Mouse (Mus musculus): ENCODE data around the gene Bsn. TPM values are rescaled to one million over a fixed set of nuclear protein-coding genes. Genes with fewer than 3 reads are reported as not detected.
A peak's percentile ranks its signal among the peaks of the same experiment; 100 is the strongest.

The Bsn gene
- polyA plus RNA-seq, 1 experiment from 2014 or later = 5.4 TPM

DNA sequence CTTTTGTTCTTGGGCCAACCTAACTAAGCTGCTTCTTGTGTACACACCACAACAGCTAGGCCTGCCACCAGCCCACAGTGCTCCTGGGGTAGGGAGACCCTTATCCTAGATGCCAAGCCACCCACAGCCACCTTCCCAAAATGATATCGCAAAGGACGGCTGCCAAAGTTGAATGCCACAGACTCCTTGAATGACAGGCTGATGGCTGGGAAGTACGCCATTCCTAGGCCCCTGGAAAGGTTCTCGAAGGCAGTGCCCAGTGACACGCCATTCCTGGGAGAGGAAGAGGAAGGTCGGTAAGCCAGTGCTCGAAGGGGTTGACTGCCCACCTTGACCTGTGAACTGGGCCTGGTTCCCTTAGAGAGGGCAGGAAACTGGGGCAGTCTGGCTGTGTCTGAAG, 120.7 kb downstream of the Bsn start:
- Histone ChIP-seq H3K9me3 (replicated peaks) (no peaks in the 10 kb centered on the region), H3K4me3 (no peak overlapping the region), H3K9ac (no peak overlapping the region), H3K4me2 (replicated peaks) (no peak overlapping the region), H3K4me1 (no peaks in the 10 kb centered on the region), H3K36me3 (peaks cover 35% of the 10 kb centered on the region), H3K27me3 (no peaks in the 10 kb centered on the region), H3K27ac (no peak overlapping the region)
- WGBS = 91% methylated on average over 7 of the region's 7 CpGs
- ATAC-seq (ENCODE audit: low FRiP score) = no peak

DNA sequence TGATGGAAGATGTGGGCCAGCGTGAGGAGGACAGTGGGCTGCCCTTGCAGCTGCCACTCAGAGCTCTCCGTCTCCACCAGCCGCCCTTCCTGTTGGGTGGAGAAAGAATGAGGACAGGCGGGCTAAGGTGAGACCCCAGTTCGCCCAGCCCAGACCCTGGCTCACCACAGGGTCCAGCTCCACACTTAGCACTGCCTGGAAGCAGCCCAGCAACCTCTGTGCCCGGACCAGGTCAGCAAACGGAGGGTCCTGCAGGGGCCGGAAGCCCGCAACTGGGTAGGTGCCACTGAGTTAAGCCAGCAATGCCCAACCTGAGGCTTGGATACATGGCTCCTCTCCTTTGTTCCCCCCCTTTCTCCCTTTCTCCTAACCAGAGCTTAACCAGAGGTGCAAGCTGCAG, 121.2 kb downstream of the Bsn start:
- Histone ChIP-seq H3K4me1 (no peaks in the 10 kb centered on the region), H3K9ac (no peak overlapping the region), H3K27me3 (no peaks in the 10 kb centered on the region), H3K36me3 (peaks cover 39% of the 10 kb centered on the region), H3K4me2 (replicated peaks) (no peak overlapping the region), H3K4me3 (no peak overlapping the region), H3K27ac (no peak overlapping the region), H3K9me3 (replicated peaks) (no peaks in the 10 kb centered on the region)
- 93% methylated on average over 9 of the region's 9 CpGs for WGBS
- ATAC-seq (ENCODE audit: low FRiP score) = no peak

DNA sequence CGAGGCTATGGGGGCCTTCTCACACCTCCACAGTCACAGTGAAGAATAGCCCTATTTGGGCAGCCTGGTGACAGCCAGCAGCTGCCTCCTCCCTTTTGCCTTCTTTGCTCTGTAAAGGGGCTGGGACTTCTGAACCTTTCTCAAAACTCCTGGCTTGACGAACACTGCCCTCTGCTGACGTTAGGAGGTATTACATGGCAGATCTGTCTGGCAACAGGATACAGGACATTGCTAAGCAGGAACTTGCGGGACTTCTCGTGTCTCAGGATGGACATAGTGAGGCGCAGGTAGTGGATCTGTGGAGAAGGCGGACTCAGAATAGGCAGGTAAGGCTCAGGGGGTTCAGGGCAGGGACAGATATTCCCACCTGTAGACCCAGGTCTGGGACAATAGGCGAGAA, 122.3 kb downstream of the Bsn start:
- peak; percentile 42 for ATAC-seq (ENCODE audit: low FRiP score)
- Histone ChIP-seq H3K9me3 (replicated peaks) (no peaks in the 10 kb centered on the region), H3K4me1 (no peaks in the 10 kb centered on the region), H3K27ac (no peak overlapping the region), H3K4me2 (replicated peaks) (no peak overlapping the region), H3K36me3 (peaks cover 47% of the 10 kb centered on the region), H3K27me3 (no peaks in the 10 kb centered on the region), H3K9ac (no peak overlapping the region; the same call in 1 of the 2 replicates), H3K4me3 (no peak overlapping the region)
- WGBS = 24% methylated on average over 8 of the region's 8 CpGs

DNA sequence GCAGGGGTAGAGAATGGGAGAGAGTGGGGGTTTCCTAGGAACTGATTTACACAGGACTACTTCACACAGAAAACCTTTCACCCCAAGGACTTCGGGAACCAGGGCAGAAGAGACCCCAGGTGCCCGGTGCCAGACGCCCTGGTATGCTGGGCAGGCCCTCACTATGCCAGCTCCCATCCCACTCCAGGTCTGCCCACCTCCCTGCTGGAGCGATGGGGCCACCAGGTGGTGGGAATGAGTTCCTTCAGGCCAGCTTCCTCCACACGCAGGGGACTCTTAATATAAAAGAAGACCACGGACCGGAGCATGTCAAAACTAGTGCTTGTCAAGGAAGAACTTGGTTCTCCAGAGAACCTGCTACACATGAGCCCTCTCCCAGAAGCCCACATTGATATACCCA, 123.0 kb downstream of the Bsn start:
- peaks cover 51% of the 10 kb centered on the region for H3K36me3 ChIP-seq
- H3K9me3 ChIP-seq (replicated peaks) = no peaks in the 10 kb centered on the region
- H3K27me3 ChIP-seq = no peaks in the 10 kb centered on the region
- no peak overlapping the region for H3K4me2 ChIP-seq (replicated peaks)
- H3K27ac ChIP-seq = no peak overlapping the region
- H3K4me3 ChIP-seq = no peak overlapping the region
- ATAC-seq (ENCODE audit: low FRiP score) = no peak
- no peaks in the 10 kb centered on the region for H3K4me1 ChIP-seq
- H3K9ac ChIP-seq = no peak overlapping the region
- 83% methylated on average over 7 of the region's 7 CpGs for WGBS

DNA sequence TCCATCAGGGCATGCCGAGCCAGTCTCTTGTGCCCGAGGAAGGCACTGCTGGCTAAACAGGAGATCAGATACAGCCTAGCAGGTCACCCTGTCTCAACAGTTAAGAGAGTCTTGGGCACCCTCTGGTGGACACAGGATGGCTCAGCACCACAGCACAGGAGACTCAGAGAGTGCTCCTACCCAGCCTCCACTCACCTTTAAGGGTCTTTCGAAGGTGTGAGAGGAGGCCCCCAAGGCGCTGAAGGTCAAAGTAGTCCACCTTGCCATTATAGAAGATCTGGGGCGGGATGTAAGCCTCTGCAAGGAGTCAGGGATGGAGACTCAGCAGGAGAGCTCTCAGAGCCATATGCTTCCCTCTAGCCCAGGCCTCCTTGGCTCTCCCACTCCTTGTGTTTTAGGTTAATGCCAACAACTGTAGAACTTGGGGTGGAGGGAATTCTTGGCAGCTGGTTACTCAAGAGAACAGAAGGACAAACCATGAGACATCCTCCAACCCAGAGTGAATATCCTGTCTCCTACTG, 124.6 kb downstream of the Bsn start:
- 50% methylated on average over 5 of the region's 5 CpGs for WGBS
- Histone ChIP-seq H3K27ac (no peak overlapping the region), H3K4me2 (replicated peaks) (no peak overlapping the region), H3K4me1 (no peaks in the 10 kb centered on the region), H3K36me3 (peaks cover 48% of the 10 kb centered on the region), H3K4me3 (no peak overlapping the region), H3K9me3 (replicated peaks) (no peaks in the 10 kb centered on the region), H3K27me3 (no peaks in the 10 kb centered on the region), H3K9ac (no peak overlapping the region)
- no peak for ATAC-seq (ENCODE audit: low FRiP score)

DNA sequence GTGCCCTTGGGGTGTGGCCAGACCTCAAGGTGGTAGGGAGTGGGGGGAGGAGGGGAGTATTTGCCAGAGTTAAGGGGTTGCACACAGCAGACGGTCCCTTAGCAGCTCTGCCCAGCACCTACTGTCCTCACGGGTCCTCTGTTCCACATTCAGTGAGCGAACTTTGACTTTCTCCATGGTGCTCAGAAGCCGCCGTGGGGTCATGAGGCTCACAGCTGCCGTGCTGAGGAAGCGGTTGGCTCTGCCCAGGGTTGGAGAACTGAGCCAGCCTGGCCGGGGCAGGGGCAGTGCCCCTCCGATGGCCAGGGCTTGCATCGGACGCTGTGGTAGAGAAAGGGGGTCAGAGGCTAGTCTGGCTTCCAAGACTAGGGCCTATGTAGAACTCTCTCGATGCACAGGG, 126.8 kb downstream of the Bsn start:
- Histone ChIP-seq H3K9ac (no peak overlapping the region), H3K4me2 (replicated peaks) (no peak overlapping the region), H3K36me3 (peaks cover 58% of the 10 kb centered on the region), H3K27ac (no peak overlapping the region), H3K4me1 (no peaks in the 10 kb centered on the region), H3K27me3 (no peaks in the 10 kb centered on the region), H3K4me3 (no peak overlapping the region), H3K9me3 (replicated peaks) (no peaks in the 10 kb centered on the region)
- ATAC-seq (ENCODE audit: low FRiP score) = no peak
- 87% methylated on average over 12 of the region's 12 CpGs for WGBS

DNA sequence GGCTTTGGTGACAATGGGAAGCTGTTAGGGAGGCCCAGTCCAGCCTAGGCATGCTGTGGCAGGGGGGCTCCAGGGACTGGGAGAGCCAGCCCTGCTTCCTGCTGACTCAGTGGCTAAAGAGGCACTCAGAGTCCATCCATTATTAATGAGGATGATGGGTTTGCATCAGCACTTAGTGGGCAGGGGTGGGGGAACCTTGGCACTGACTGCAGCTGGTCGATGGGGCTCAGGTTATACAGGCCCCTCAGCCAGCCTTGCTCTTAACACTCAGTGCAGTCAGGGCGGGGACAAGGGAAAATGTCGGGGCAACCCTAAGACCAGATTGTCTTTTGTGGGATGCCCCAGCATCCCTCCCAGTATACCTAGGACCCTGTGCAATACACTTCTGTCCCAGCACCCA, 128.0 kb downstream of the Bsn start:
- H3K27me3 ChIP-seq = no peaks in the 10 kb centered on the region
- no peak overlapping the region for H3K4me3 ChIP-seq
- no peaks in the 10 kb centered on the region for H3K9me3 ChIP-seq (replicated peaks)
- WGBS = 86% methylated on average over 3 of the region's 3 CpGs
- no peak overlapping the region for H3K9ac ChIP-seq
- H3K4me2 ChIP-seq (replicated peaks) = no peak overlapping the region
- ATAC-seq (ENCODE audit: low FRiP score) = 0 out of 2 replicates have a peak, but pooled peaks have one; percentile 23
- peaks cover 70% of the 10 kb centered on the region for H3K36me3 ChIP-seq
- H3K4me1 ChIP-seq = no peaks in the 10 kb centered on the region
- 0 out of 2 replicates have a peak overlapping the region, but pooled peaks have one; percentile 12 for H3K27ac ChIP-seq

DNA sequence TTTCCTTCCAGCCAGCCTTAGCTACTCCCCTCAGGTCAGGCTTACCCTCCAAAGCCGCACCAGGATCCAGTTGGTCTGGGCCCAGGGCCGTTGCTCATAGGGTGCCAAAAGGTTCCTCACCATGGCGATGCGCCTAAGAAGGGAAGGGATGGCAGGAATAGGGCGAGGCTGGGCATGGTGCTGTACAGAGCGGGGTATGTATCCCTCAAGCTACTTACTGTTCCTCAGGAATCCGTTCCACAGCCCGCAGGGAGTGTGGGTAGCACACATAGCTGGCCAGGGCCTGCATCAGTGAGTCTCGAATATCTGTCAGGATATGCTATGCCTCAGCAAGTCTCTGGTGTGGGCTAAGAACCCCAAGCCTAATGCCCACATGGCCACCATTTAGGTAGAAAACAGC, 131.9 kb downstream of the Bsn start:
- WGBS = 96% methylated on average over 9 of the region's 9 CpGs
- H3K36me3 ChIP-seq = peaks cover 86% of the 10 kb centered on the region
- H3K4me3 ChIP-seq = no peak overlapping the region

DNA sequence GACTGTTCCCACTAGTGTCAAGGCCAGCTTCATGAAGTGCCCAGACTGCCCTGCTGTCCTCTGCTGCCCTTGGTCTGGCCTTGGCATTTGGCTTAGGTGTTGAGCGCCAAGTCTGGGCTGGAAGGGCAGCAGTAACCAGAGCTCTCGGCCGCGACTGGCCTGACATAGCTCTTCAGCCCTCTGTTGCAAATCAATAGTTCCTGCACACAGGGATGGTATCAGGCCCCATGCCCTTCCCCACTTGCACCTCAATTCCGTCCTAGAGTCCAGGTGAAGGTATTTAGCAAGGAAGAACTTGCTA, 133.0 kb downstream of the Bsn start:
- no peak overlapping the region for H3K9ac ChIP-seq
- no peak overlapping the region for H3K27ac ChIP-seq
- H3K4me2 ChIP-seq (replicated peaks) = no peak overlapping the region
- WGBS = 87% methylated on average over 5 of the region's 5 CpGs
- H3K4me1 ChIP-seq = peaks cover 6% of the 10 kb centered on the region; the same call in 1 of the 2 replicates
- no peak for ATAC-seq (ENCODE audit: low FRiP score)
- H3K9me3 ChIP-seq (replicated peaks) = no peaks in the 10 kb centered on the region
- H3K4me3 ChIP-seq = no peak overlapping the region
- H3K27me3 ChIP-seq = no peaks in the 10 kb centered on the region
- H3K36me3 ChIP-seq = peaks cover 77% of the 10 kb centered on the region

More for the DNA sequence above, 131.9 kb downstream of the Bsn start:
- no peaks in the 10 kb centered on the region for H3K9me3 ChIP-seq (replicated peaks)
- H3K4me1 ChIP-seq = peaks cover 2% of the 10 kb centered on the region; the same call in 1 of the 2 replicates
- H3K9ac ChIP-seq = no peak overlapping the region; the same call in 1 of the 2 replicates
- H3K27me3 ChIP-seq = no peaks in the 10 kb centered on the region
- H3K27ac ChIP-seq = no peak overlapping the region
- H3K4me2 ChIP-seq (replicated peaks) = no peak overlapping the region
- no peak for ATAC-seq (ENCODE audit: low FRiP score)

DNA sequence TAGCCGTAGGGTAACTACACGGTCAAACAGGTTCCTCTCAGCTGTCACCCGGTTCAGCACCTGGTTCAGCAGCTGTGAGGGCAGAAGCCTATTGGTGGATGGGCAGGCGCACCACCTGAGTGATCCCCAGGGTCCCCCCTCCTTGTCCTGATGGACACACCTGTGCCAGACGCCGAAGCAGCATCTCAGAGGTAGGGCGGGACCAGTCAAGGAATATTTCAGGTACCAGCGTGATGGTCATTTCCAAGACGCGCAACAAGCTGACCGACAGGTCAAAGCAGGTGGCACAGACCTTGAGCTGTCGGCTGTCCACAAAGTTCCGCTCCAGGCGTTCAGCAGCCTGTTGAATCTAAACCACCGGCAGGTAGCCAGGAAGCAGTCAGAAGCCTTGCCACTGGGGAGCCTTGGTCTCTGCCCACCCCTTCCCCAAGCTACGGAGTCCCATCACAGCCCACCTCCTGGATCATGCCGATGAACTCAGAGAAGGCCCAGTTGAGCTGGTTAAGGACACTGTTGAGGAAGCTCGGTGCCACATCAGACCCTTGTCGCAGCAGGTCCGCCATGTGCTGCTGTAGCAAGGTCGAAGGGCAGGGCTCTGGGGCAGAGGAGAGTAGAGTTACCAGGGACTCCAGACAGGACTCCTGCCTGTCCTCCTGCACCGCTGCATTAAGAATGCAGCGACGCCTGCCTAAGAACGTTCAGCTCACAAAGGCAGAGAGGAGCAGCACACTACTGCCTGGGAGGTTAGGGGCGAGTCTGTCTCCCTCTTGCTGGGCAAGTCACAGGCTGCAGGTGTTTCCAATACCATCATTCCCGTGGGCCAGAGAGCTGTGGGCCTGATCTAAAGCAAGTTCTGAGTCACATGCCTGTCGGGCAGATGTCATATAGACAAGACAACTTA, 133.6 kb downstream of the Bsn start:
- peaks cover 77% of the 10 kb centered on the region for H3K36me3 ChIP-seq
- no peaks in the 10 kb centered on the region for H3K9me3 ChIP-seq (replicated peaks)
- 75% methylated on average over 28 of the region's 28 CpGs for WGBS

DNA sequence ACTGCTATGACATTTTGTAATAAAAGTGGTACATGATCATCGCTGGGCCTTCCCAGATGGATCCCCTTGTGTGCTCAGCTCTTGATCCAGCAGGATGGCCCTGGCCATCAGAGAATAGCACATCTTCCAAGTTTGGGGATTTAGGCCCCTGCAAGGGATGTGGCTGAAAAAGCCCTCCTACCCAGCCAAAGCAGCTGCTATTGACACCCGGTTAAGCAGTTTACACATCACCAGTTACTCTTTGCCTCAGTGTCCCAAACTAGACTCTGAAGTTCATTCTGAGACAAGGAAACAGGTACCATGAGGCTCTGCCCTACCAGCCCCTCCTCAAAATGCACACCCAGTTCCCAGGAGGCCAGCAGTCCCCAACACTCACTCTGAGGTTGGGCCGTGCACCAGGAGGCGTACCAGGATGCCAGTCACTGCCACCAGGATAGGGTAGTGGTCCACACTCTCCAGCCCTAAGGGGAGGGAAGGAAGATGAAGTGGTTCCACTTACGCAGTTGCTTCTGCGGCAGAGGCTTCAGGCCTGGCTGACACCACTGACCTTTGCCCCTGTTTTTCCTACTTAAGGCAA, 134.4 kb downstream of the Bsn start:
- 88% methylated on average over 6 of the region's 6 CpGs for WGBS
- Histone ChIP-seq H3K36me3 (peaks cover 84% of the 10 kb centered on the region), H3K9ac (no peak overlapping the region), H3K4me3 (no peak overlapping the region), H3K4me1 (peaks cover 6% of the 10 kb centered on the region; the same call in 1 of the 2 replicates), H3K4me2 (replicated peaks) (no peak overlapping the region), H3K9me3 (replicated peaks) (no peaks in the 10 kb centered on the region), H3K27ac (no peak overlapping the region), H3K27me3 (no peaks in the 10 kb centered on the region)
- no peak for ATAC-seq (ENCODE audit: low FRiP score)

More for the DNA sequence above, 133.6 kb downstream of the Bsn start:
- Histone ChIP-seq H3K4me3 (no peak overlapping the region), H3K27ac (no peak overlapping the region), H3K27me3 (no peaks in the 10 kb centered on the region), H3K4me2 (replicated peaks) (no peak overlapping the region), H3K9ac (no peak overlapping the region), H3K4me1 (peaks cover 6% of the 10 kb centered on the region; the same call in 1 of the 2 replicates)
- no peak for ATAC-seq (ENCODE audit: low FRiP score)

DNA sequence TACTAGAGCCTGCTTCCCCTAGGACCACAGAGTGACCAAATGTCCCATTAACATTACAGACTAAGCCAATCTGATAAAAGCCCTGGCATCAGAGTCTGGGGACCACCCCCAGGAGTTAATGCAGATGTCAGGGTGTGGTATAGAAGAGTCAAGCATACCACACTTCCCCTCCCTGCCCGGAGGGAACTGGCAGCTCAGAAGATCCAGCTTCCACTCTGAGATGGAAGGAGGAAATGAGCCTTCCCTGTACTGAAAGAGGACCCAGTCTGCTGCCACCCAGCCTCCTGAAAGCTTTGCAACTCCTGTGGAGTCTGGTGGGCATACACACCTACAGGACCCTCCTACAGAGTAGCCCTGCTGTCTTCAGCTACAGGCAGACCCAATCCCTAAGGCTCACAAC, 135.1 kb downstream of the Bsn start:
- Histone ChIP-seq H3K36me3 (peaks cover 87% of the 10 kb centered on the region), H3K9me3 (replicated peaks) (no peaks in the 10 kb centered on the region), H3K27ac (no peak overlapping the region), H3K9ac (no peak overlapping the region), H3K4me3 (no peak overlapping the region), H3K4me1 (peaks cover 10% of the 10 kb centered on the region), H3K27me3 (no peaks in the 10 kb centered on the region), H3K4me2 (replicated peaks) (no peak overlapping the region)
- no peak for ATAC-seq (ENCODE audit: low FRiP score)
- 81% methylated on average over 1 of the region's 1 CpGs for WGBS

Measured in hindbrain, embryonic 12.5 days (tissue).